Mouse (Mus musculus) bone marrow macrophage, adult 2 months (primary cell): ENCODE measurements around the gene Nrm. TPM values are rescaled to one million over a fixed set of nuclear protein-coding genes. Genes with fewer than 3 reads are reported as not detected.

Experiments used
- H3K27ac ChIP-seq: 2 replicates; pipeline ENCODE4 v1.5.1; 2012; ENCODE audit warnings: low read depth, low read length; ENCODE audit not compliant: insufficient read depth
- H3K4me1 ChIP-seq: 2 replicates; pipeline ENCODE4 v1.6.1; 2012; ENCODE audit warnings: low read length; ENCODE audit not compliant: control insufficient read depth, insufficient read depth
- H3K4me3 ChIP-seq: 2 replicates; pipeline ENCODE4 v1.5.1; 2012; ENCODE audit warnings: mild to moderate bottlenecking, low read length, moderate library complexity; ENCODE audit not compliant: insufficient read depth
- CTCF ChIP-seq: IDR thresholded peaks from 2 replicates; pipeline ENCODE4 v1.5.1; 2012; ENCODE audit warnings: low read depth, mild to moderate bottlenecking, low read length, moderate library complexity
- POLR2A ChIP-seq: IDR thresholded peaks from 2 replicates; pipeline ENCODE4 v1.6.1; 2012; ENCODE audit warnings: mild to moderate bottlenecking, low read depth, low read length, borderline replicate concordance
- polyA plus RNA-seq: library from polyadenylated mRNA; stranded (reverse); fragments of >200 nt; gene quantifications from 2 replicates; pipeline ENCODE4 v1.2.4, GENCODE M21; 2012; ENCODE audit not compliant: missing spikeins, insufficient read depth, insufficient read length

Gene Nrm
- polyA plus RNA-seq = 31.7 and 33.1 TPM in 2 replicates

DNA sequence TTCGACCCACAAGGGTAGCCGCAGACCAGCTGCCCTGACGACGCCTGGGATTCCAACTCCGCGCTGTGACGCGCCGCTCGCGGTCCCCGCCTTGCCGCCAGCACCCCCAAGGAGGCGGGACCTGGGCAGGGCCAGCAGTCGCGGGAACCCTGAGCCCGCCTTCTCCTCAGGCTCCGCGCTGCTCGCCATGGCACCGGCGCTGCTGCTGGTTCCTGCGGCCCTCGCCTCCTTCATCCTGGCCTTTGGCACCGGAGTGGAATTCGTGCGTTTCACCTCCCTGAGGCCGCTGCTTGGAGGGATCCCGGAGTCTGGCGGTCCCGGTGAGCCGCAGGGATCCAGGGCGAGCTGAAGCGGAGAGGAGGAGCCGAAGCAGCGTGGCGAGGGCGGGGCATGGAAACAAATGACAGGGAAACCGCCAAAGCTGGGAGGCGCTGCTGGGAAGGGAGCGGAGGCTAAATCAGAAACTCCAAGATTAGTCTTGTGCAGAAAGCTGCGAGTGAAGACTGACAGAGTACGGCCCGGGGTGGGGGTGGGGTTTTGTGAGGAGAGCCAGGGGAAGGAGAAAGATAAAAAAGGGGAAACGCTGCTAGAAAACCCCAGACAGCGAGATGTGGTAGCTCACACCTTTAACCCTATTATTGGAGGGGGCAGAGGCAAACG, at the start of gene Nrm:
Nrm (plus strand) TSS at position 121 of the 660 bp plus-strand sequence.
- TF ChIP-seq CTCF = no peak
- TF ChIP-seq POLR2A = no peak
- Histone ChIP-seq H3K4me1 (peaks cover 28% of the 10 kb centered on the region), H3K27ac (peak within 1 kb of the TSS; percentile 65), H3K4me3 (peak within 1 kb of the TSS; percentile 87)

DNA sequence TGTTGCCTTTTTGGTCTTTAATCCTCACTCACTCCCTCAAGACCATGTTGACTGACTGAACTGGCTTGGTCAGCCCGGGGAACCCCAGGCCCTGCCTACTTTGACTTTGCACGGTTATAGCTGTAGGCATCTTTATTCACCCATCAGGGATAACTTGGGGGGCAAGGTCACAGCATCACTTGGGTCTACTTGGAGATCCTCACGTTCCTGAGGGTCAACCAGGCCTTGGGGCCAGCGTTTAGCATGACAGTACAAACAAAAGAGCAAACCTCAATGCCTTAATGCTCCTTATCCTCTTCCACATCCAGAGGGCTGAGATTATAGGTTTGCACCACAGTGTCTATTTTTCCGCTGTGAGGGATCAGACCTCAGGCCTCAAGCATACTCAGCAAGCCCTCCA, 48.8 kb upstream of the Nrm start:
- TF ChIP-seq POLR2A = no peak
- no peak for TF ChIP-seq CTCF
- H3K27ac ChIP-seq = peak overlapping the region; percentile 82; the same call in 1 of the 2 replicates
- no peak overlapping the region for H3K4me3 ChIP-seq
- H3K4me1 ChIP-seq = peaks cover 73% of the 10 kb centered on the region

DNA sequence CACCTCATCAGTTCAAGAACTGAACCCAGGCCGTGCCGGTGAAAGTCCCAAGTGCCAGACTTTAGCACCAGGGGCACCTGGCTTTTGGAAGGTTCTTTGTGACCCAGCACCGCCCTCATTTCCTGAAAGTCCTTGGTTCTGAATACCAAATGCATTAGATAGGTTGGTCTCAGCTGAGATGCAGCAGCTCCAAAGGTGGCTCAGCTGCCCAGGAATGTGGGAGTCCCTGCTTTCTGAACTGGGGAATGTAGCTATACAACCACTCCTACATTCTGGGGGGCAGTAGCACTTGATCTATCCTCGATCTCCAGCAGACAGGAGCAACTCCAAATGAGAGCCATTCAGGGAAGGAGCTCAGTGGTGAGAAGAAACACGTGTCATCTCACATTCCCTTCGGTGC, 48.4 kb upstream of the Nrm start:
- Histone ChIP-seq H3K27ac (peak overlapping the region; percentile 82), H3K4me3 (no peak overlapping the region), H3K4me1 (peaks cover 69% of the 10 kb centered on the region)
- no peak for TF ChIP-seq CTCF
- no peak for TF ChIP-seq POLR2A

DNA sequence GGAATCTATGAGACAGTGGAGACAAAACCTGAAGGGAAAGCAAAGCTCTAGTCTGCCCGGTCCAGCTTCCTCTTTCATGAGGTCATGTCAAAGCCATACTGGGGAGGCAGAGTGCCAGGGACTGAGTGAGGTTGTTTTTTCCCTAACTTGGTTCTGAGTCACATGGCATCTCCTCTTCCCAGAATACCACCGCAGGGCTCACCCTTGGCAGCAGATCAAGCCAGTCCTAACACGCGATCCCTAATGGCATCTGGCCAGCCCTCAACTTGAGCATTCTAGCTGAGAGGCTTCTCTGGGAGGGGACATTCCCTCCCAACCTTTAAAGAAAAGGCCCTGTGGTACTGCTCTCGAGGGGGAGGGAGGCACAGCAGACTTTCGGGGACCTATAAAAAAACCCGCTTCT, 47.9 kb upstream of the Nrm start:
- Histone ChIP-seq H3K4me1 (peaks cover 63% of the 10 kb centered on the region), H3K4me3 (0 out of 2 replicates have a peak overlapping the region, but pooled peaks have one; percentile 8), H3K27ac (peak overlapping the region; percentile 92)
- no peak for TF ChIP-seq CTCF
- no peak for TF ChIP-seq POLR2A

DNA sequence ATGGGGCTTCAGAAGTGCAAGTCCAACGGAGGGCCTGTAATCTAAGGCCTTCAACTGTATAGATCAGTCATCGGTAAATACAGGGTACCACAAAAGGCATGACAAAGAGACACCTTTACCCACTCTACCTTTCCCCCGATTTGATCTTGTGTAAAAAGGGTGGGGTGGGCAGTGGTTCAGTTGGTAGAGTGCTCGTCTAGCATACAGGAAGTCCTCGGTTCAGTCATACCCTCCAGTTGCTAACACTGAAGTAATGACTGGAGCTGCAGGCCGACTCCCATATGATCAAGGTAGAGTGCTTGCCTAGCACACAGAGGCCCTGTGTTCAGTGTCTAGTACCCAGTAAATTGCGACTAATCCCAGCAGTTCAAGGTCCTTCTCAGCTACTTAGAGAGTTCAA, 47.5 kb upstream of the Nrm start:
- H3K27ac ChIP-seq = peak overlapping the region; percentile 92
- no peak for TF ChIP-seq POLR2A
- no peak for TF ChIP-seq CTCF
- peak overlapping the region; percentile 8; the same call in 1 of the 2 replicates for H3K4me3 ChIP-seq
- H3K4me1 ChIP-seq = peaks cover 59% of the 10 kb centered on the region

DNA sequence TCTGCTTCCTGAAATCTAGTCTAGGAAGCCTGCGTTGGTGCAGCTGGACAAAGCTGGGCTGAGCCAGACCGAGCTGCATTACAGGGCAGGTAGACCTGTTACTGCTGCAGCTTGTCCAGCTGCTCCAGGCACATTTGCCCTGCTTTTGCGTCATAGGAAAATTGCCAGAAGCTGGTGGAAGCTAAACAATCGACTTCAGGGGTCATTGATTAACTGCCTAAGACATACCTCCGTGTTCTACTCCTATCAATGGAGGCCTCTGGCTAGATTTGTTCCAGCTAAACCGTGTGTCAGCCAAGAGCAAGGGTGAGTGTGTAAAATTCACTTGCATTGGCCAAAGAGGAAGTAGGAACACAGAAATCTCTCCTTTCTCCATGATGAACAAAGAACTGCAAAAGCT, 46.4 kb upstream of the Nrm start:
- no peak overlapping the region for H3K4me3 ChIP-seq
- H3K27ac ChIP-seq = peak overlapping the region; percentile 77
- no peak for TF ChIP-seq POLR2A
- no peak for TF ChIP-seq CTCF
- H3K4me1 ChIP-seq = peaks cover 53% of the 10 kb centered on the region

DNA sequence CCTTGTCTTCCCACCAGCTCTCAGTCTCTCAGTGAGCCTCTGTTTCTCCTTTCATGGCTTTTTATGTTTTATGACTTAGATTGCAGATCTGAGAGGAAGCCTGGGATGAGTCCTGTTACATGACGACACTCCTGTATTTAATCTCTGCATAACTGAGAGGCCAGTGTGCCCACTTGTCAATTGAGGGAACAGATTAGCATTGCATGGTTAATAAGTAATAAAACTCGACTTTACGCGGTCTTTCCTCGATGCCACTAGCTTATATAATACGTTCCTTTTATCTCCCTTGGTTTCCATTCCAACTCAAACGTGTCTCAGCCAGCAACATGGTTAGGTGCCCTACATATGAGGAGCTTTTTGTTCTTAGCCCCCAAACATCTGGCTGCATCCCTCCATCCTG, 45.3 kb upstream of the Nrm start:
- Histone ChIP-seq H3K4me3 (no peak overlapping the region), H3K4me1 (peaks cover 53% of the 10 kb centered on the region), H3K27ac (no peak overlapping the region)

DNA sequence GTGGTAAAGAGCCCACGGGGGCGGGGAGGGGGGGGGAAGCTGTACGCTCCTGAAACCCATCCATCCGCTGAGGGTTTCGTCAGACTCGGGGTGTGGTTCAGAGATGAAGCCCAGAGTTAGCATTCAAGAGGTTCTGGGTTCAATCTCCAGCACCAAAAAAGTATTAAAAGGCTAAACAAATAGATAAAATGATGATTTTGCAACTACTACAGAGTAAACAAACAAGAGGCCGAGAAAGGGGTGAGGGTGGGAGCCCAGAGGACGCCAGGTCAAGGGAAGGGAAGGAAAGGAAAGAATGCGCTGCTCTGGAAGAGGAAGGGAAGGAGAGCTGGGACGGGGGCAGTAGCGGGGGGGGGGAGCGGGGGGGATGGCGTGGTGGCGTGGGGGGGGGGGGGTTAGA, 44.4 kb upstream of the Nrm start:
- H3K4me3 ChIP-seq = no peak overlapping the region

More for the DNA sequence above, 45.3 kb upstream of the Nrm start:
- no peak for TF ChIP-seq POLR2A
- TF ChIP-seq CTCF = no peak

DNA sequence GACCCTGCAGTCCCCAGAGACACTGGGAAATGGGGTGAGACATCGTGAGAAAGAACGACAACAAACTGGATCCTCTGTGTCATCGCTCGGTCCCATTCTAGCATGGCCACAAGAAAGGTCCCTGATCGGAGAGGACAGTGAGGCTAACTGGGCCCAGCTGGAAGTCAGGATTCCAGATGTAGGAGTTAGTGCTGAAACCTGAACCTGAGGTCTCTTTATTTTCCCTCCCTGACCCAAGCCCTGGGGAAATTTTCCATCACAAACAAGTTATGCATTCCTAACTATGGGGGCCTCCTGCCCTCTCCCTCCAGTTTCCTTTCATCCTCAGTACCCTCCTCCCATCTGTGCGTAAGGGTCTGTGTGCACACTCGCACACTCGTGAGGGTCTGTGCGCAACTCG, 43.9 kb upstream of the Nrm start:
- peaks cover 39% of the 10 kb centered on the region for H3K4me1 ChIP-seq

More for the DNA sequence above, 44.4 kb upstream of the Nrm start:
- TF ChIP-seq CTCF (no peak), POLR2A (no peak)
- Histone ChIP-seq H3K4me1 (peaks cover 45% of the 10 kb centered on the region), H3K27ac (no peak overlapping the region)

DNA sequence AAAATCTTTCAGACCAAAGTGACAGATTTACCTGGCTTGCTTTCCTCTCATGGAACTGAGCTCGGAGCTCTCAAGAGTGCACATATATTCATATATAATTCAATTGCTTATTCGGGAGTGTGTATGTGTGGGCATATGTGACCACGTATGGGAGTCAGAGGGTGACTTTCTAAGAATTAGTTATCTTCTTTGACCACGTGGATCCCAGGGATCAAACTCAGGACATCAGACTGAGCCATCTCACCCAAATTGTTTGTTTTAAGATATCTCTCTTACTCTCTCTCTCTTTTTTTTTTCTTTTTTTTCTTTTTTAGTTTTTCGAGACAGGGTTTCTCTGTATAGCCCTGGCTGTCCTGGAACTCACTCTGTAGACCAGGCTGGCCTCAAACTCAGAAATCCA, 41.0 kb upstream of the Nrm start:
- Histone ChIP-seq H3K27ac (no peak overlapping the region), H3K4me3 (no peak overlapping the region), H3K4me1 (peaks cover 16% of the 10 kb centered on the region)
- TF ChIP-seq POLR2A (no peak), CTCF (no peak)

More for the DNA sequence above, 43.9 kb upstream of the Nrm start:
- H3K4me3 ChIP-seq = no peak overlapping the region
- H3K27ac ChIP-seq = no peak overlapping the region
- TF ChIP-seq POLR2A (no peak), CTCF (no peak)
